Mouse (Mus musculus): ENCODE measurements around the gene Gm17949. TPM values are rescaled to one million over a fixed set of nuclear protein-coding genes. Genes with fewer than 3 reads are reported as not detected.

Gm17949 gene
- polyA plus RNA-seq, 1 experiment: not detected

DNA sequence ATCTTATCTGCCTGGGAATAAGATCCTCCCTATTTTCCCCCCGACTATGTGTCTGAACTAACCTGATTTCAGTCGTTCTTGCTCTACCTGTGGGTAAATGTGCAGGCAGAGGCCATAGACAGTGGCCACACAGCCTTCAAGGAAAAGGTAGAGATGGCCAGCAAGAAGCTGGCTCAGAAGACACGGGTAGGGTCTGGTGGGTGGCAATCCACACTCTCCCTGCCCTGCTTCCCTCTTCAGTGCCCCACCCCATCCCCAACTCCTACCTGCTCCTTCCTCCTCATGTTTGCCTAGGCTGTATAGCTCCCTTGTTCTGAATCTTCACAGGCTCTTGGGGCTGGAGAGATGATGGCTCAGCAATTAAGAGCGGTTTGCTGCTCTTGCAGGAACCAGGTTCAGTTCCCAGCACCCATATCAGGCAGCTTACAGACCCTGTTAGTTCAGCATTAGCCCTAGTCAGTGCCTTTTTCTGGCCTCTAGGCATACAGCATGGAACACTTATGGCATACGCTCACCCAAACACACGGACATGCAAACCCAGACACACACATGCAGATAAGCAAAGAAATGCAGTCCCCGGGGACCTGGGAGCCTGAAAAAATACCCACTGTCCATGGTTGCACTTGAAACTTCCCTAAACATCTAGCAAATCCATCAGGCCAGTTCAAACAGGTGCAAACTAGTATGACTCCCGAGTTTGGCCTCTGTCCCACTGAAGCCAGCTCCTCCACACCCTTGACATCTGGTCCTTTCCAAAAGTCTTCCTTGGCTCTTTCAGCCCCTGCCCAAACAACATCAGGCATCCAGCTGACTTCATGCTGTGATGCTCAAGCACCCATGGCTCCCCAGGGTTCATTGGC lies 34.5 kb upstream of the Gm17949 start:
- H3K4me3 ChIP-seq (ENCODE audit: insufficient read depth, low read length): no peak overlapping the region
- no peaks in the 10 kb centered on the region for H3K4me1 ChIP-seq (ENCODE audit: control insufficient read depth, insufficient read depth, low read length)
- no peak overlapping the region for H3K27ac ChIP-seq (ENCODE audit: insufficient read depth, low read length)
- TF ChIP-seq POLR2A (IDR thresholded peaks at IDR 0.05; ENCODE audit: low read depth, low read length): no peak
- no peak for TF ChIP-seq CTCF (IDR thresholded peaks at IDR 0.05; ENCODE audit: borderline replicate concordance, insufficient read depth, low read length)

GRCm38 (mm10) chr17:56979524-56979923 lies 31.7 kb upstream of the Gm17949 start:
- H3K4me1 ChIP-seq (ENCODE audit: control insufficient read depth, insufficient read depth, low read length): no peaks in the 10 kb centered on the region
- H3K27ac ChIP-seq (ENCODE audit: insufficient read depth, low read length): no peak overlapping the region
- H3K4me3 ChIP-seq (ENCODE audit: insufficient read depth, low read length): no peak overlapping the region
- TF ChIP-seq POLR2A (IDR thresholded peaks at IDR 0.05; ENCODE audit: low read depth, low read length) (no peak), CTCF (IDR thresholded peaks at IDR 0.05; ENCODE audit: borderline replicate concordance, insufficient read depth, low read length) (no peak)

DNA sequence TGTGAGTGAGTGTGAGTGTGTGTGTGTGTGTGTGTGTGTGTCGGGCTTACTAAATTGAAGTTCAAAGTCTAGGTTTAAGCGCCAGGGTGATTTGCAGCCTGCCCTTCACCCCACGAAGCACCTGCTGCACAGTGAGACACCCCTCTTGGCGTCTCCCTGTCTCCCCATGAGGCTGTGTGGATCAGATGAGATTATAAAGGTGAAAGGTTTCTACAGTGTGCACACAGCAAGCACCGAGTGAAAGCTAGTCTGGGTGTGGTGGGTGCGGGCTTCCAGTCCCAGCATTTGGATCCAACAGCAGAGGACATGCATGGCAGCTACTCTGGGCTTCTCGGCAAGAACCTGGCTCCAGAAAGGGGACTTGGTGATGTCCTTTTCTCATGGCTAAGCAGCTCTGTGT lies 30.2 kb upstream of the Gm17949 start:
- Histone ChIP-seq H3K27ac (ENCODE audit: insufficient read depth, low read length) (no peak overlapping the region), H3K4me3 (ENCODE audit: insufficient read depth, low read length) (no peak overlapping the region), H3K4me1 (ENCODE audit: control insufficient read depth, insufficient read depth, low read length) (no peaks in the 10 kb centered on the region)
- no peak for TF ChIP-seq CTCF (IDR thresholded peaks at IDR 0.05; ENCODE audit: borderline replicate concordance, insufficient read depth, low read length)
- TF ChIP-seq POLR2A (IDR thresholded peaks at IDR 0.05; ENCODE audit: low read depth, low read length): no peak

GRCm38 (mm10) chr17:56982013-56982412 lies 29.3 kb upstream of the Gm17949 start, which contains the start of gene Acer1:
Gene Acer1 (minus strand): TSS chr17:56982126.
- no peak within 1 kb of the TSS for H3K4me3 ChIP-seq (ENCODE audit: insufficient read depth, low read length)
- TF ChIP-seq CTCF (IDR thresholded peaks at IDR 0.05; ENCODE audit: borderline replicate concordance, insufficient read depth, low read length) (no peak), POLR2A (IDR thresholded peaks at IDR 0.05; ENCODE audit: low read depth, low read length) (no peak)
- no peak within 1 kb of the TSS for H3K27ac ChIP-seq (ENCODE audit: insufficient read depth, low read length)
- H3K4me1 ChIP-seq (ENCODE audit: control insufficient read depth, insufficient read depth, low read length): no peaks in the 10 kb centered on the region

- no peak overlapping the region for H3K4me3 ChIP-seq (ENCODE audit: insufficient read depth, low read length)
- H3K27ac ChIP-seq (ENCODE audit: insufficient read depth, low read length): no peak overlapping the region
- TF ChIP-seq POLR2A (IDR thresholded peaks at IDR 0.05; ENCODE audit: low read depth, low read length) (no peak), CTCF (IDR thresholded peaks at IDR 0.05; ENCODE audit: borderline replicate concordance, insufficient read depth, low read length) (no peak)
- H3K4me1 ChIP-seq (ENCODE audit: control insufficient read depth, insufficient read depth, low read length): no peaks in the 10 kb centered on the region
Observed at GRCm38 (mm10) chr17:56984886-56985285, 26.4 kb upstream of the Gm17949 start.

DNA sequence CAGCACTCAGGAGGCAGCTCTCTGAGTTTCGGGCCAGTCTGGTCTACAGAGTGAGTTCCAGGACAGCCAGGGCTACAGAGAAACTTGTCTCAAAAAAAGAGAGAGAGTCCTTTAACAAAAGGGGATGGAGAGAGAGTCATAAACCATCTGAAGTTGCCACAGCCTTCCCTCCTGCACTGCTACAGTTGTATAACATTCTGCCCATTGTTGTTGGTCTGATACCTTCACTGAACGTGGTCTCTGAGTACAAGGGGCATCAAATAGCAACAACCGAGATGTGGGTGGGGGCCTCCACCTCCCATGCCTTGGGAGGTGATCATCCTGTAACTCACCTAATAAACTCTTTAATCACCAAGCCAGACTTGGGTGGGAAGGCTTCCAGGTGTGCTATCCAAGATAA lies 25.6 kb upstream of the Gm17949 start:
- H3K27ac ChIP-seq (ENCODE audit: insufficient read depth, low read length): no peak overlapping the region
- H3K4me3 ChIP-seq (ENCODE audit: insufficient read depth, low read length): no peak overlapping the region
- no peak for TF ChIP-seq POLR2A (IDR thresholded peaks at IDR 0.05; ENCODE audit: low read depth, low read length)
- no peak for TF ChIP-seq CTCF (IDR thresholded peaks at IDR 0.05; ENCODE audit: borderline replicate concordance, insufficient read depth, low read length)
- no peaks in the 10 kb centered on the region for H3K4me1 ChIP-seq (ENCODE audit: control insufficient read depth, insufficient read depth, low read length)

DNA sequence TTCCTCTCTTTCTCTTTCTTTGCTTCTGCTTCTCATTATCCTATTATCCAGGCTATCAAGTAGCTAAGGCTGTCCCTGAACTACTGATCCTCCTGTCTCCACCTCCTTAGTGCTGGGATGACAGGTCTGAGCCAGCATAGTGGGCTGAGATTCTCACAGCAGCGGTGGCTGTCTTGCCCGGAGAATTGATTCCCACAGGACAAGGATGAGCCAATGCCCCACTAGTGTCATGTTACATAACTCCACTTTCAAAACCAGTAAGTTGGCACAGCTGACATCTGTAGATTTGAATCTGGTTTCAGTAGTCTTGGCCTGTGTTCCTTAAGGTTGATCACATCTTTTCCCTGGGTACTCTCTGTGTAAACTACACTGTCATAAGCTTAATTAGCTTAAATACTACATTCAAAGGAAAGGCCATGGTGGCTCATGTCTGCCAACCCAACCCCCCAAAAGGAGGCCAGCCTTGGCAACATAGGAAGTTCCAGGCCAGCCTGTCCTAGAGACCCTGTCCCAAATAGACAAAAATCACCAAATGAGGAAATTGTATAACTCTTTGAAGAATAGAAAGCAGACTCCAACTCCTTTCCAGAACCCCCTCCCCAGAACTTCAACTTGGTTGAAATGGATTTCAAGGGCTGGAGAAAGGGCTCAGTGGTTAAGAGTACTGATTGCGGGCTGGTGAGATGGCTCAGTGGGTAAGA lies 25.0 kb upstream of the Gm17949 start:
- no peaks in the 10 kb centered on the region for H3K4me1 ChIP-seq (ENCODE audit: control insufficient read depth, insufficient read depth, low read length)
- no peak overlapping the region for H3K4me3 ChIP-seq (ENCODE audit: insufficient read depth, low read length)
- TF ChIP-seq CTCF (IDR thresholded peaks at IDR 0.05; ENCODE audit: borderline replicate concordance, insufficient read depth, low read length): no peak
- no peak overlapping the region for H3K27ac ChIP-seq (ENCODE audit: insufficient read depth, low read length)

DNA sequence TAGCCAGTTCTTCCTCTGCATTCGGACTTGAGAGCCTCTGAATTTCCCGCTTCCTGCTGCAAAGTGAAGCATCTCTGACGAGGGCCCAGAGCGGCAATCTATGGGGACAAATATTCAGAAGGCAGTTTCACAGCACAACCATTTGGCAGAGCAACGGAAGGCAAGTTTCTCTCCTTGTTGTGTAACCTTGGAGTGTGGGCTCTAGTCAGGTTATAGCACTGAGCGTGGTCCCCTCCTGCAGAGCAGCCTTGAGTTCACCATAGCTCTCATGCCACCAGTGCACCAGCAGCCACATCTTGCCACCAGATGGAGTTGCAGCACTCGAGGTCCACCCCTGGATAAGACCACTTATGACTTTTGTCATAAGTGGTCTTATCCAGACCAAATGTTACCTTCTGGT lies 22.8 kb upstream of the Gm17949 start:
- TF ChIP-seq CTCF (IDR thresholded peaks at IDR 0.05; ENCODE audit: borderline replicate concordance, insufficient read depth, low read length) (no peak), POLR2A (IDR thresholded peaks at IDR 0.05; ENCODE audit: low read depth, low read length) (no peak)
- Histone ChIP-seq H3K4me3 (ENCODE audit: insufficient read depth, low read length) (no peak overlapping the region), H3K27ac (ENCODE audit: insufficient read depth, low read length) (no peak overlapping the region), H3K4me1 (ENCODE audit: control insufficient read depth, insufficient read depth, low read length) (no peaks in the 10 kb centered on the region)

- Histone ChIP-seq H3K27ac (ENCODE audit: insufficient read depth, low read length) (no peak overlapping the region), H3K4me1 (ENCODE audit: control insufficient read depth, insufficient read depth, low read length) (no peaks in the 10 kb centered on the region), H3K4me3 (ENCODE audit: insufficient read depth, low read length) (no peak overlapping the region)
- TF ChIP-seq CTCF (IDR thresholded peaks at IDR 0.05; ENCODE audit: borderline replicate concordance, insufficient read depth, low read length) (no peak), POLR2A (IDR thresholded peaks at IDR 0.05; ENCODE audit: low read depth, low read length) (no peak)
Observed at GRCm38 (mm10) chr17:56988921-56989430, 22.3 kb upstream of the Gm17949 start.

All from embryonic fibroblast, embryonic 13.5 days (primary cell).